Mouse (Mus musculus) limb, embryonic 14.5 days (tissue): Measurements from ENCODE around the gene Ncaph2. TPM values are rescaled to one million over a fixed set of nuclear protein-coding genes. Genes with fewer than 3 reads are reported as not detected.

ENCODE experiments used
- ATAC-seq: fragments of 200-750 bp; cut with Nextera tagmentation; 2 replicates; pipeline ENCODE4 v1.8.0; 2017; ENCODE audit warnings: low read depth, moderate number of reproducible peaks, moderate TSS enrichment; ENCODE audit not compliant: low FRiP score
- DNase-seq: peaks from one replicate; pipeline ENCODE4 v3.0.0-alpha.2; 2015; ENCODE audit warnings: low spot score
- H3K27ac ChIP-seq: fragments of 300-500 bp; sonication (generic); replicated peaks from 2 replicates; pipeline ENCODE4 v1.5.1; 2014; ENCODE audit warnings: low read depth, mild to moderate bottlenecking, low read length, moderate library complexity, mixed read lengths
- H3K27me3 ChIP-seq: fragments of 300-500 bp; sonication (generic); 2 replicates; pipeline ENCODE4 v1.6.1; 2014; ENCODE audit warnings: low read length, mixed read lengths; ENCODE audit not compliant: control insufficient read depth, insufficient read depth
- H3K36me3 ChIP-seq: fragments of 300-500 bp; sonication (generic); 2 replicates; pipeline ENCODE4 v1.6.1; 2014; ENCODE audit warnings: mild to moderate bottlenecking, low read length, moderate library complexity, mixed read lengths; ENCODE audit not compliant: control insufficient read depth, insufficient read depth
- H3K4me1 ChIP-seq: fragments of 300-500 bp; sonication (generic); 2 replicates; pipeline ENCODE4 v1.6.1; 2014; ENCODE audit warnings: antibody characterized with exemption, low read length, mixed read lengths; ENCODE audit not compliant: control insufficient read depth, insufficient read depth
- H3K4me2 ChIP-seq: fragments of 300-500 bp; sonication (generic); replicated peaks from 2 replicates; pipeline ENCODE4 v1.6.1; 2014; ENCODE audit warnings: low read depth, mild to moderate bottlenecking, low read length, moderate library complexity; ENCODE audit not compliant: severe bottlenecking
- H3K4me3 ChIP-seq: fragments of 300-500 bp; sonication (generic); replicated peaks from 2 replicates; pipeline ENCODE4 v1.5.1; 2014; ENCODE audit warnings: low read length
- H3K9ac ChIP-seq: fragments of 300-500 bp; sonication (generic); 2 replicates; pipeline ENCODE4 v1.6.1; 2014; ENCODE audit warnings: mild to moderate bottlenecking, low read depth, low read length, moderate library complexity; ENCODE audit not compliant: severe bottlenecking
- H3K9me3 ChIP-seq: fragments of 300-500 bp; sonication (generic); 2 replicates; pipeline ENCODE4 v1.6.1; 2016; ENCODE audit warnings: low read length; ENCODE audit not compliant: control insufficient read depth
- POLR2A ChIP-seq: fragments of 200-500 bp; IDR thresholded peaks from 2 replicates; pipeline ENCODE4 v1.8.0; 2012; ENCODE audit warnings: inconsistent platforms, mild to moderate bottlenecking, moderate library complexity, borderline replicate concordance; ENCODE audit not compliant: insufficient read depth, insufficient read length; ENCODE audit errors: extremely low read depth
- WGBS: fragments of 180-500 bp; shearing (Covaris S2); extraction: QIAGEN DNeasy Blood & Tissue Kit; methylation state at CpG from one replicate; pipeline ENCODE4 v1.1.7; 2014; 5-methylcytosine and 5-hydroxymethylcytosine counted together
- polyA plus RNA-seq, 2 experiments: library from polyadenylated mRNA; depleted of rRNA in 1 of 2; stranded (reverse) in 1 of 2; unstranded in 1 of 2; fragments of >200 nt; fragmentation: Nextera tagmentation in 1 of 2; extraction: Ambion mirVana in 1 of 2; gene quantifications; 2 replicates each; pipeline versions ENCODE4 v1.2.1 to v1.2.3; 2012 to 2014

Gene Ncaph2
- polyA plus RNA-seq, 2 experiments: 145 to 153 TPM

DNA sequence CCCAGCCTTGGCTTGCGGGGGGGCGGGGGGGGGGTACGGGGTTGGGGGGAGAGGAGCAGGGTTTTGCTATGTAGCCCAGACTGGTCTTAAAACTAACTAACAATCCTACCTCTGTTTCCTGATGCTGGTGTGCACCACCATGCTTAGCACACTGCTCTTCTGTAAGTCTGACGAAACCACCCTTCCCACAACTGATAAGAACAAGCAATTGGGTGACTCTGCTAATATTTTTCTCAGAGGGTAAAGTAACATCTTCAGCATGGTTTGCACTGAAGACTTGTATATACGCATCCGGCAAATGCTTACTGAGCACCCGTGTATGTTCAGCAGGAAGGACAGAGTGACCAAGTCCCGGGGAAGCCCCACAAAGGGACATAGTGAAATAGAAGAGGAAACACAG, 34.3 kb upstream of the Ncaph2 start:
- H3K9ac ChIP-seq: no peak overlapping the region

GRCm38 (mm10) chr15:89322670-89323522, 32.6 kb upstream of the Ncaph2 start, which contains the start of gene Adm2:
Gene Adm2 (plus strand): TSS chr15:89322720.
- Histone ChIP-seq H3K4me3 (peak within 1 kb of the TSS; percentile 21), H3K9ac (peak within 1 kb of the TSS; percentile 29; the same call in 1 of the 2 replicates), H3K4me2 (peak within 1 kb of the TSS; percentile 41), H3K27me3 (no peaks in the 10 kb centered on the region), H3K36me3 (no peaks in the 10 kb centered on the region), H3K4me1 (peaks cover 7% of the 10 kb centered on the region; the same call in 1 of the 2 replicates), H3K9me3 (no peaks in the 10 kb centered on the region), H3K27ac (no peak within 1 kb of the TSS)
- TF ChIP-seq POLR2A: no peak
- no peak for DNase-seq
- ATAC-seq: no peak
- WGBS: 4% methylated on average over 26 of the region's 26 CpGs

More for the DNA sequence above, 34.3 kb upstream of the Ncaph2 start:
- Histone ChIP-seq H3K36me3 (no peaks in the 10 kb centered on the region), H3K4me3 (no peak overlapping the region), H3K9me3 (no peaks in the 10 kb centered on the region), H3K4me1 (peaks cover 7% of the 10 kb centered on the region; the same call in 1 of the 2 replicates), H3K27me3 (no peaks in the 10 kb centered on the region), H3K27ac (no peak overlapping the region), H3K4me2 (no peak overlapping the region)
- ATAC-seq (no peak), DNase-seq (no peak)
- TF ChIP-seq POLR2A: no peak
- WGBS: 86% methylated on average over 8 of the region's 8 CpGs

DNA sequence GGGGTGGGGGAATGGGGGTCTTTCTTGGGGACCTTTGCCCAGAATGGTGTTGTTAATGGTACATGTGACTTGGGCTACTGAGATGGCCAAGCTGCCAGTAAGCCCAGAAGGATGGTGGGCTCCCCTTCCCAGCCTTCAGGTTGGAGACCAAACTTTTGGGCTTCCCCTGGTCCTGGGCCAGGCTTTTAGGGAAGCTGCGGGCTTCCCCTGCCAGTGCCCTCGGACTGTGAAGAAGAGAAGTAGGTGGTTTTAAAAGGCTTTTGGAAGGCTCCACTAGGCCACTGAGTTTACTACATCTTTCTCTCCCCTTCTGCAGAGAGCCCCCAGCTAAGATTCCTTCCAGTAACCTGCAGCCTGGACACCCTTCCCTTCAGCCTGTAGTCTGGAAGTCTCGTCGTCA, 31.9 kb upstream of the Ncaph2 start:
- H3K27me3 ChIP-seq: no peaks in the 10 kb centered on the region
- no peak for TF ChIP-seq POLR2A
- no peak overlapping the region for H3K27ac ChIP-seq
- DNase-seq (no peak), ATAC-seq (no peak)
- no peak overlapping the region for H3K4me3 ChIP-seq
- WGBS: 86% methylated on average over 4 of the region's 4 CpGs
- no peaks in the 10 kb centered on the region for H3K36me3 ChIP-seq
- no peaks in the 10 kb centered on the region for H3K9me3 ChIP-seq
- peaks cover 7% of the 10 kb centered on the region; the same call in 1 of the 2 replicates for H3K4me1 ChIP-seq
- H3K4me2 ChIP-seq: no peak overlapping the region
- H3K9ac ChIP-seq: no peak overlapping the region

DNA sequence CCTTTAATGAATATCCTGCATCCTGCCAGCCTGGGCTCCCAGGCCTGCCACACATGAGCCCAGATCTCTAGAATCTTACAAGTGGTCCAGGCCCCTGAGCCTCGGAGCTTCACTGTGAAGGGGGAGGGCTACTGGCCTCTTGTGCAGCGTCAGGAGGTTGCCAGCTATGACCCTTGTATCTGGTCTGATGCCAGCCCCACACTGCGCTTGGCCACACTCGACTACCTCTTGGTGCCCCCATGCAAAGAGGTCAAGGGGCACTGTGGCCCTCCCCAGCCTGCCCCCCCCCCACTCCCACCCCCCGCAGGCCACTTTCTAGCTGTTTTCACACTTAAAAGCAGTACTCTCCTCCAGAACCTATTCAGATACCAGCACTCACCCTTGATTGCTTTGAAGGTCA, 29.1 kb upstream of the Ncaph2 start:
- TF ChIP-seq POLR2A: no peak
- Histone ChIP-seq H3K9ac (no peak overlapping the region), H3K4me2 (no peak overlapping the region), H3K4me3 (no peak overlapping the region), H3K36me3 (no peaks in the 10 kb centered on the region), H3K9me3 (no peaks in the 10 kb centered on the region), H3K27me3 (no peaks in the 10 kb centered on the region), H3K27ac (no peak overlapping the region), H3K4me1 (peaks cover 7% of the 10 kb centered on the region; the same call in 1 of the 2 replicates)
- DNase-seq (no peak), ATAC-seq (no peak)
- 50% methylated on average over 5 of the region's 5 CpGs for WGBS

- Histone ChIP-seq H3K4me2 (no peak within 1 kb of the TSS), H3K4me1 (no peaks in the 10 kb centered on the region), H3K4me3 (no peak within 1 kb of the TSS), H3K36me3 (no peaks in the 10 kb centered on the region), H3K9me3 (no peaks in the 10 kb centered on the region), H3K27ac (no peak within 1 kb of the TSS), H3K9ac (no peak within 1 kb of the TSS), H3K27me3 (no peaks in the 10 kb centered on the region)
- no peak for ATAC-seq
- DNase-seq: no peak
- no peak for TF ChIP-seq POLR2A
- WGBS: 89% methylated on average over 7 of the region's 7 CpGs
Observed at GRCm38 (mm10) chr15:89334271-89334670, 21.2 kb upstream of the Ncaph2 start, which contains the start of gene Miox. Gene Miox (plus strand): TSS chr15:89334398.
